Mouse (Mus musculus) hindbrain, embryonic 14.5 days (tissue): ENCODE data around the gene Mrm3. TPM values are rescaled to one million over a fixed set of nuclear protein-coding genes. Genes with fewer than 3 reads are reported as not detected.
"Not testable (repeated sequence)": the region's sequence is repeated elsewhere in the genome, so short reads cannot be mapped to it uniquely, and the experiment has no call there.

ENCODE experiments used
- ATAC-seq: fragments of 200-750 bp; cut with Nextera tagmentation; 2 replicates; pipeline ENCODE4 v1.8.0; 2017; ENCODE audit warnings: moderate number of reproducible peaks, mild to moderate bottlenecking, moderate TSS enrichment, moderate library complexity; ENCODE audit not compliant: low FRiP score
- DNase-seq: peaks from one replicate; pipeline ENCODE4 v3.0.0-alpha.2; 2015; ENCODE audit warnings: low spot score
- H3K27ac ChIP-seq: fragments of 300-500 bp; sonication (generic); 2 replicates; pipeline ENCODE4 v1.5.1; 2014; ENCODE audit warnings: mild to moderate bottlenecking, moderate library complexity
- H3K27me3 ChIP-seq: fragments of 300-500 bp; sonication (generic); 2 replicates; pipeline ENCODE4 v1.6.1; 2014; ENCODE audit warnings: mild to moderate bottlenecking, low read length, mixed read lengths; ENCODE audit not compliant: control insufficient read depth, insufficient read depth
- H3K36me3 ChIP-seq: fragments of 300-500 bp; sonication (generic); replicated peaks from 2 replicates; pipeline ENCODE4 v1.6.1; 2014; ENCODE audit not compliant: control insufficient read depth, insufficient read depth
- H3K4me1 ChIP-seq: fragments of 300-500 bp; sonication (generic); replicated peaks from 2 replicates; pipeline ENCODE4 v1.6.1; 2014; ENCODE audit warnings: antibody characterized with exemption, low read length, mixed read lengths; ENCODE audit not compliant: control insufficient read depth, insufficient read depth
- H3K4me2 ChIP-seq: fragments of 300-500 bp; sonication (generic); replicated peaks from 2 replicates; pipeline ENCODE4 v1.6.1; 2014; ENCODE audit warnings: mild to moderate bottlenecking, moderate library complexity
- H3K4me3 ChIP-seq: fragments of 300-500 bp; sonication (generic); replicated peaks from 2 replicates; pipeline ENCODE4 v1.5.1; 2014; ENCODE audit warnings: mild to moderate bottlenecking, low read length
- H3K9ac ChIP-seq: fragments of 300-500 bp; sonication (generic); 2 replicates; pipeline ENCODE4 v1.6.1; 2014
- H3K9me3 ChIP-seq: fragments of 300-500 bp; sonication (generic); 2 replicates; pipeline ENCODE4 v1.6.1; 2016; ENCODE audit warnings: low read length; ENCODE audit not compliant: control insufficient read depth
- WGBS: fragments of 180-500 bp; shearing (Covaris S2); extraction: QIAGEN DNeasy Blood & Tissue Kit; methylation state at CpG from one replicate; pipeline ENCODE4 v1.1.7; 2014; 5-methylcytosine and 5-hydroxymethylcytosine counted together
- polyA plus RNA-seq: library from polyadenylated mRNA; unstranded; fragments of >200 nt; fragmentation: Nextera tagmentation; extraction: Ambion mirVana; gene quantifications from 2 replicates; pipeline ENCODE4 v1.2.1, GENCODE M21; 2014

Mrm3 gene
- 23.3 and 25.0 TPM in 2 replicates for polyA plus RNA-seq

- DNase-seq, result peak; percentile 97
- peak within 1 kb of the TSS; percentile 81 for H3K4me2 ChIP-seq
- peak within 1 kb of the TSS; percentile 87 for H3K27ac ChIP-seq
- ATAC-seq, result peak; percentile 85
- peak within 1 kb of the TSS; percentile 92 for H3K4me3 ChIP-seq
- under 1% methylated on average over 61 of the region's 61 CpGs for whole genome bisulfite sequencing
- peaks cover 25% of the 10 kb centered on the region for H3K36me3 ChIP-seq
- H3K9ac ChIP-seq, result peak within 1 kb of the TSS; percentile 92
- H3K27me3 ChIP-seq, result no peaks in the 10 kb centered on the region
- H3K4me1 ChIP-seq, result peaks cover 18% of the 10 kb centered on the region
- no peaks in the 10 kb centered on the region for H3K9me3 ChIP-seq
These were observed at the start of gene Mrm3, which contains the start of gene Glod4 for GRCm38 (mm10) chr11:76242901-76243810. Mrm3 (plus strand) TSS chr11:76243715. Glod4 (minus strand) TSS chr11:76243725.

DNA sequence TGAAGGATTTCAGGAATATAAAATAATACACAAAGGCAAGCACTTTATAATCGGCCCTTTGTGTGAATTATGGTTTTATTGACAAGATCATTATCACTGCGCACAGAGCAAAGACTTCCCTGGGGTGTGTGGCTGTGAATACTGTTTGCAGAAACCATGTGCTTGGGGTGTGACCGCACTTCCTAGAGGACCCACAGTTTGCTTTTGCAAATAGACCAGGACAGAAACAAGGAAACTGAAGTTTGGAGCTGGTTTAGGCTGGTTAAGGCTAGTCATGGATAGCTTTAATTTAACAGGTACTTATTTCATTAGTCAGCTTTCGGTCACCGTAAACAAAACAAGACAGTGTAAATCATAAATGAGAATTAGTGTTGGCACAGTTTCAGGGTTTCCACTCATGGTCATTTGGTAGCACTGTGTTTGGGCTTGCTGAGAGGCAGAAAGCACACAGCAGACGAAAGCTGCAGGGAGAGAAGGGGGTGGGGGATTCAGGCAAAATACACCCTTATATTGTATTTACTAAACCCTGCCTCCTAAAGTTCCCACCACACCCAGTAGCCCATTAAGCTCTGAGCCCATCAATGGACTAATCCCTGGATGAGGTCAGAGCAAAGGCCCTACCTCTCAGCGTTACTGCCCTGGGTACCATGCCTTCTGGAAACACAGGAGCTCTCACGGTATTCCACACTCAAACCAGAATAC is 47.1 kb upstream of the Mrm3 start:
- ATAC-seq, result no peak
- no peak for DNase-seq
- WGBS, result 66% methylated on average over 8 of the region's 8 CpGs
- Histone ChIP-seq H3K9me3 (no peaks in the 10 kb centered on the region), H3K9ac (no peak overlapping the region), H3K4me2 (no peak overlapping the region), H3K4me3 (no peak overlapping the region), H3K27ac (no peak overlapping the region; the same call in 1 of the 2 replicates), H3K27me3 (no peaks in the 10 kb centered on the region), H3K4me1 (no peaks in the 10 kb centered on the region), H3K36me3 (no peaks in the 10 kb centered on the region)

- no peak overlapping the region; the same call in 1 of the 2 replicates for H3K27ac ChIP-seq
- no peak overlapping the region for H3K4me2 ChIP-seq
- DNase-seq (no peak), ATAC-seq (no peak)
- H3K9ac ChIP-seq, result no peak overlapping the region
- H3K27me3 ChIP-seq, result no peaks in the 10 kb centered on the region
- no peaks in the 10 kb centered on the region for H3K9me3 ChIP-seq
- H3K4me3 ChIP-seq, result no peak overlapping the region
- WGBS, result 53% methylated on average over 8 of the region's 8 CpGs
- no peaks in the 10 kb centered on the region for H3K36me3 ChIP-seq
- H3K4me1 ChIP-seq, result no peaks in the 10 kb centered on the region
These were observed 46.5 kb upstream of the Mrm3 start for GRCm38 (mm10) chr11:76196977-76197469.

- Histone ChIP-seq H3K4me2 (peak overlapping the region; percentile 72), H3K27ac (peak overlapping the region; percentile 85), H3K27me3 (no peaks in the 10 kb centered on the region), H3K4me1 (peaks cover 8% of the 10 kb centered on the region), H3K9me3 (no peaks in the 10 kb centered on the region), H3K4me3 (peak overlapping the region; percentile 97), H3K36me3 (peaks cover 32% of the 10 kb centered on the region), H3K9ac (peak overlapping the region; percentile 97)
- under 1% methylated on average over 74 of the region's 90 CpGs for WGBS
- DNase-seq (peak; percentile 80), ATAC-seq (peak; percentile 98)
These were observed 41.5 kb upstream of the Mrm3 start for GRCm38 (mm10) chr11:76201761-76202674.

DNA sequence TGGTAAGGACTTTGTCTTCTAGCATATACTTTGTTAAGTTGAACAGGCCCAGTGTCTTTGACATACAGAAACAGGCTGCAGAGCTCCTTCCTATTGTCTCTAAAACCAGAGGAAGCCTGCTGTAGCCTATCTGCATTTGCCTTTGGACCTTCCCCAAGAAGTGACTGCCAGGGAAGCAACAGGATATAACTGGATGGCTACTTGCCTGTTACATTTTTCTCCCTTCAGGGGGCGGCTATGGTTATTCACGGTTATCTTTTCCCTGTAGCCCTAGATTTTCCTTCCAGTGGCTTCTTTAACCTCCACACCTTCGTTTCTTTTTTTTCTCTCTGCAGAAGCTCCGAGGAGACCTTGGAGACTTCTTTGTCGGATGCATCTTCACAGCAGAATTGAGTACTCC is 36.7 kb upstream of the Mrm3 start:
- Histone ChIP-seq H3K27me3 (no peaks in the 10 kb centered on the region), H3K4me2 (no peak overlapping the region), H3K36me3 (peaks cover 77% of the 10 kb centered on the region), H3K4me1 (peaks cover 8% of the 10 kb centered on the region), H3K27ac (no peak overlapping the region), H3K4me3 (no peak overlapping the region), H3K9me3 (no peaks in the 10 kb centered on the region), H3K9ac (no peak overlapping the region)
- DNase-seq (no peak), ATAC-seq (no peak)
- 90% methylated on average over 5 of the region's 5 CpGs for WGBS

DNA sequence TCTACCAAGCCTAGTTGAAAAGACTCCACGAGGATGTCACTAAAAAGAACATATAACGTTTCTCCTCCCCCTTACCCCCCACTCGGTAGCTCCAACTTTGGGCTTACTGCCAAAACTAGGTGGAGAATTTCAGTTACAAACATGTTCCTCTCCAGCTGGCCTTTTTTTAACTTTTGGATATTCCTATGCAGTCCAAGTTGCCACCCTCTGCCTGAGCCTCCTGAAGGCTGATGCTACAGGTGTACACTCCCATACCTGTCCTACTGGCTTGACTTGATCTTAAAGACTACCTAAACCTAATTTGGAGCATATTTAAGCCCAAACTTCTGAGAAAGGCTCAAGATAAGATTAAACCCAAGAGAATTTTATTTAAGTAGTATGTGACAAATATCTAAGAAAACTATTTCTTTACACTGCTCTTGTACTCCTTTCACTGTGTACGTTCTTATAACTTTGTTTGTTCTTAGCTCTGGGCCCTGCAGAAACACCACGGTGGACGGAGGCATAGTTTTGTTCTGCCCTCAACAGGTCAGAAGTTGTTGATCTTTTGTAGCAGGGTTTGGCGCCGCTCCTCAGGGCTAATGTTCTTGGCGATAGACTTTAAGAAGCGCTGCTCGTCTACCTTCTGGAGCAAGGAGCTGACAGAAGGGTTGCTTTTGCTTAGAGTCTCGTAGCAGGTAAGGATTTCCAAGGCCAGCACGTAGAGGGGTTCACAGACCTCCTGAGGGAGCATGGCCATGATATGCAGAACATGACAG is 33.1 kb upstream of the Mrm3 start:
- H3K27ac ChIP-seq, result no peak overlapping the region
- H3K4me1 ChIP-seq, result no peaks in the 10 kb centered on the region
- H3K36me3 ChIP-seq, result peaks cover 81% of the 10 kb centered on the region
- ATAC-seq, result no peak
- no peaks in the 10 kb centered on the region for H3K9me3 ChIP-seq
- no peak overlapping the region for H3K4me2 ChIP-seq
- H3K27me3 ChIP-seq, result no peaks in the 10 kb centered on the region
- H3K4me3 ChIP-seq, result no peak overlapping the region
- no peak for DNase-seq
- WGBS, result 87% methylated on average over 13 of the region's 13 CpGs
- no peak overlapping the region for H3K9ac ChIP-seq

DNA sequence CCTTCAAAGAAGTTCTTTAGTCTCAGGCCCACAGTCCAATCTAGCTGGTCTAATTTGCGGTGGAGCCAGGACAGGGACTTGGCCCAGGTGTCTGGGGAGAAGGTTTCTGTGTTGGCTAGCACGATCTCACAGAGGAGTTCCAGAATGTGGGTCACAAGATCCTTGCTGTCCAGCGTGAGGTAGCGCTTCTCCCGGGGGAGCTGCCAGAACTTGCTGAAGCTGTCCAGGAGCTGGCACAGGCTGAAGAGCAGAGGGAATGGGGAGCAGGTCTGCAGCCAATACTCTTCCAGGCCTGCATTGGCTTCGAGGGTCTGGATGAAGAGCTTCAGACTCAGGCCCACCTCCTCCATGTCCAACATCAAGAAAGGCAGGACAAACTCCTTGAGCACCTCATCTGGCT is 31.9 kb upstream of the Mrm3 start:
- DNase-seq, H3K4me3 ChIP-seq, H3K27me3 ChIP-seq, H3K4me2 ChIP-seq, H3K4me1 ChIP-seq, H3K27ac ChIP-seq, H3K9ac ChIP-seq, H3K9me3 ChIP-seq, ATAC-seq: not testable (repeated sequence)
- WGBS, result 100% methylated on average over 1 of the region's 6 CpGs
- H3K36me3 ChIP-seq, result peaks cover 69% of the 10 kb centered on the region

DNA sequence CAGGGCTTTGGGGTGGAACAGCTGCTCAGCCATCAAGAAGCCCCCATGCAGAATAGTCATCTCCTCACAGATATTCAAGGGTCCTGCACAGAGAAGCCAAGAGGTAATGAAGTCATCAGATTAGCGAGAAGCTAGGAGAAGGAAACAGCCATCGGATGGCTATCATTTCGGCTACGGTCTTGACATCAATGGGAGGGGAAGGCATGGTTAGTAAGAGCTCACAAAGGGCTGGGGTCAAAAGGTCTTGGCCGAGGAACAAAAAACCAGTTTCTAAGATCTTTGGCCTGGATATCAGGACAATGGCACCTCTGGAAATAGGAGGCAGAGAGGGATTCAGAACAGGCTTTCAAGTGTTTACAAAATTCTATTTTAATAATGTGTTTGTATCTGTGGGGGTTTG is 29.7 kb upstream of the Mrm3 start:
- Histone ChIP-seq H3K4me1 (no peaks in the 10 kb centered on the region), H3K4me2 (no peak overlapping the region), H3K36me3 (peaks cover 48% of the 10 kb centered on the region), H3K9ac (no peak overlapping the region), H3K27me3 (no peaks in the 10 kb centered on the region), H3K9me3 (no peaks in the 10 kb centered on the region), H3K4me3 (no peak overlapping the region), H3K27ac (no peak overlapping the region)
- ATAC-seq (no peak), DNase-seq (no peak)
- WGBS, result 11% methylated on average over 5 of the region's 5 CpGs
